Mouse (Mus musculus) lung, embryonic 14.5 days (tissue): ENCODE data around the gene Calu. TPM values are rescaled to one million over a fixed set of nuclear protein-coding genes. Genes with fewer than 3 reads are reported as not detected.

Experiments
- ATAC-seq: fragments of 200-750 bp; cut with Nextera tagmentation; 2 replicates; pipeline ENCODE4 v1.8.0; 2017; ENCODE audit warnings: mild to moderate bottlenecking, moderate TSS enrichment, moderate library complexity; ENCODE audit not compliant: insufficient read depth
- DNase-seq: peaks from one replicate; pipeline ENCODE4 v3.0.0-alpha.2; 2015
- H3K27ac ChIP-seq: fragments of 300-500 bp; sonication (generic); 2 replicates; pipeline ENCODE4 v1.5.1; 2014; ENCODE audit warnings: low read depth, mild to moderate bottlenecking, moderate library complexity
- H3K27me3 ChIP-seq: fragments of 300-500 bp; sonication (generic); 2 replicates; pipeline ENCODE4 v1.6.1; 2014; ENCODE audit warnings: low read length, control low read depth; ENCODE audit not compliant: insufficient read depth
- H3K36me3 ChIP-seq: fragments of 300-500 bp; sonication (generic); 2 replicates; pipeline ENCODE4 v1.6.1; 2014; ENCODE audit warnings: control low read depth; ENCODE audit not compliant: insufficient read depth
- H3K4me1 ChIP-seq: fragments of 300-500 bp; sonication (generic); 2 replicates; pipeline ENCODE4 v1.6.1; 2014; ENCODE audit warnings: antibody characterized with exemption, control low read depth; ENCODE audit not compliant: insufficient read depth
- H3K4me2 ChIP-seq: fragments of 300-500 bp; sonication (generic); 2 replicates; pipeline ENCODE4 v1.6.1; 2014; ENCODE audit warnings: mild to moderate bottlenecking
- H3K4me3 ChIP-seq: fragments of 300-500 bp; sonication (generic); 2 replicates; pipeline ENCODE4 v1.5.1; 2014; ENCODE audit warnings: low read depth, low read length
- H3K9ac ChIP-seq: fragments of 300-500 bp; sonication (generic); 2 replicates; pipeline ENCODE4 v1.6.1; 2014
- H3K9me3 ChIP-seq: fragments of 300-500 bp; sonication (generic); 2 replicates; pipeline ENCODE4 v1.6.1; 2016; ENCODE audit warnings: low read depth, low read length, control low read depth
- CTCF ChIP-seq: IDR thresholded peaks from 2 replicates; pipeline ENCODE4 v1.5.1; 2016; ENCODE audit warnings: antibody characterized with exemption, low read depth
- WGBS: fragments of 180-500 bp; shearing (Covaris S2); extraction: QIAGEN DNeasy Blood & Tissue Kit; methylation state at CpG from one replicate; pipeline ENCODE4 v1.1.7; 2014; 5-methylcytosine and 5-hydroxymethylcytosine counted together
- polyA plus RNA-seq: library from polyadenylated mRNA; unstranded; fragments of >200 nt; fragmentation: Nextera tagmentation; extraction: Ambion mirVana; gene quantifications from 2 replicates; pipeline ENCODE4 v1.2.1, GENCODE M21; 2014

The Calu gene
- polyA plus RNA-seq, 1 experiment from 2014 or later = 451 TPM

DNA sequence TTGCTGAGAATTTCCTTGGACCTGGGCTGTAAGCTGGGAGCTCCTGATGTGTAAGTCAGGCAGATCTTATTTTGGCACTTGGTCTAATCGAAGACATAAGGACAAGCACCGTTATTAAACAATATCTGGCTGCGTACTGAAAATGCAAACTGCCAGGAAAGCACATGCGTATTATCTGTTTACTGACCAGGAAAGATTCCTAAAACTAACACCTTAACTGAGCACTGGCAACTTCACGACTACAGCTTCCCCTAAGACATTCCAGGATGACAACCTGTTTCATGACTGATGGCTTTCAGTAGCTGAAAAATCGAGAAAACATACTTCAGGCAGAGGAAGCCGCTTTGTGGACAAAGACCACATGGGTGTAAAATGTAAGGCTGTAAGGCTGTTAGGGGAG lies 680 bp upstream of the Calu start:
- Histone ChIP-seq H3K4me2 (peak overlapping the region; percentile 80), H3K27me3 (no peaks in the 10 kb centered on the region), H3K9ac (peak overlapping the region; percentile 76), H3K9me3 (no peaks in the 10 kb centered on the region), H3K27ac (peak overlapping the region; percentile 94), H3K4me1 (0 out of 2 replicates have a peak, but pooled peaks cover 3% of the 10 kb centered on the region), H3K36me3 (no peaks in the 10 kb centered on the region), H3K4me3 (peak overlapping the region; percentile 69)
- ATAC-seq (no peak), DNase-seq (no peak)
- WGBS = 20% methylated on average over 7 of the region's 7 CpGs
- no peak for TF ChIP-seq CTCF

DNA sequence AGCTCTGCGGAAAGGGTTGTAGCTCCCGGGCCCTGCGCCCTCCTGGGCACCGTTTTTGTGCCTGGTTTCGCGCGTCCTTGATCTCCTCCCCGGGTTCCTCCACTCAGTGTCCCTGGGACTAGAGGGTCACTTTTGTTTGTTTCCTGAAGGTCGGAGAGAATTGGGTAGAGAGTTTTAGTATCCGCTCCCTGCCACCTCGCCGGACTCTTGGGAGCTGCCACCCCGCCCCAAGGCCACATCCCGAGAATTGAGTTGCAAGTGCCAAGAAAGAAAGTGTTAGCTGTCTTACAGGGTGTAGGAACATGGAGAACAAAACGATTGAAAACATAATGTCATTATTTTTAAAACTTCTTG lies 479 bp downstream of the Calu start:
- H3K4me2 ChIP-seq = peak overlapping the region; percentile 80
- no peaks in the 10 kb centered on the region for H3K27me3 ChIP-seq
- 0 out of 2 replicates have a peak, but pooled peaks cover 3% of the 10 kb centered on the region for H3K4me1 ChIP-seq
- H3K9ac ChIP-seq = peak overlapping the region; percentile 95
- peak overlapping the region; percentile 69 for H3K4me3 ChIP-seq
- TF ChIP-seq CTCF = no peak
- under 1% methylated on average over 15 of the region's 15 CpGs for WGBS
- ATAC-seq = no peak
- DNase-seq = no peak
- peak overlapping the region; percentile 78 for H3K27ac ChIP-seq
- no peaks in the 10 kb centered on the region for H3K9me3 ChIP-seq
- no peaks in the 10 kb centered on the region for H3K36me3 ChIP-seq

DNA sequence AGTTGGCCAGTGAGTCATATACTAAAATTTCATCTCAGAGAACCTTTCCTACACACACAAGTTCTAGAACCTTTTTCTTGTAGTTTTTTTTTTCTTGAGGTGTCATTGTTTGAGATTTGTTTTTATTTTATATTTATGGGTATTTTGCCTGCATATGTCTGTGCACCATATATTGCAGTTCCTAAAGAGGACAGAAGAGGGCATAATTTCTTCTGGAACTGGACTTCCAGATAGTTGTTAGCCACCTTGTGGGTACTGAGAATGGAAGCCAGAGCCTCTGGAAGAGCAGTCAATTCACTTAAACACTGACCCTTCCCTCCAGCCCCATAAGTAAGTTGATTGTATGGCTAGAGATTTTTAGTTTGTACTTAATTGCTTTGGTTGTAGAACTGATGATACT lies 3.7 kb downstream of the Calu start:
- no peaks in the 10 kb centered on the region for H3K9me3 ChIP-seq
- no peak overlapping the region for H3K4me3 ChIP-seq
- no peaks in the 10 kb centered on the region for H3K27me3 ChIP-seq
- ATAC-seq (no peak), DNase-seq (peak; percentile 54)
- H3K27ac ChIP-seq = no peak overlapping the region
- H3K36me3 ChIP-seq = peaks cover 7% of the 10 kb centered on the region
- H3K9ac ChIP-seq = no peak overlapping the region
- peak; percentile 22; the same call in 1 of the 2 replicates for TF ChIP-seq CTCF
- H3K4me1 ChIP-seq = 0 out of 2 replicates have a peak, but pooled peaks cover 3% of the 10 kb centered on the region
- no peak overlapping the region for H3K4me2 ChIP-seq

DNA sequence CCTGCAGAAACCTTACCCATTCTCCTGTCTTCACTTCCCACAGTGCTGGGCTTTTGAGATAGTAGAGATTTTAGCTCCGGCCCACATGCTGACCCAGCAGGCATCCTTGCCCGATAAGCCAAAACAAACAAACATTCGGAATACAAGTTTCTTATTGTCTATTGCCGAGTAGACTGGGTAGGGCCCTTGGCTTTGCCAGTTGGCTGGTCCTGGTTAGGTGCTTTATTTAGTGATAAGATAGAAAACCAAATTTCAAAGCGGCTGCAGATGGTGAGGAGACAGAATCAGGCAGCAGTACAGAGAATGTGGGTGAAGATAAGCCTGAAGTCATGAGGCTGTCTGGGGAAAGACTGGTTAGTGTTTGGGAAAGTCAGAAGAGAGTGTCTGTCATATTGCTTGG lies 4.9 kb downstream of the Calu start:
- no peak overlapping the region for H3K9ac ChIP-seq
- no peak for TF ChIP-seq CTCF
- ATAC-seq (no peak), DNase-seq (no peak)
- WGBS = 28% methylated on average over 5 of the region's 5 CpGs
- H3K4me1 ChIP-seq = no peaks in the 10 kb centered on the region
- no peaks in the 10 kb centered on the region for H3K9me3 ChIP-seq
- no peak overlapping the region for H3K4me3 ChIP-seq
- H3K36me3 ChIP-seq = peaks cover 19% of the 10 kb centered on the region
- 0 out of 2 replicates have a peak overlapping the region, but pooled peaks have one; percentile 1 for H3K4me2 ChIP-seq
- H3K27ac ChIP-seq = no peak overlapping the region
- H3K27me3 ChIP-seq = no peaks in the 10 kb centered on the region

DNA sequence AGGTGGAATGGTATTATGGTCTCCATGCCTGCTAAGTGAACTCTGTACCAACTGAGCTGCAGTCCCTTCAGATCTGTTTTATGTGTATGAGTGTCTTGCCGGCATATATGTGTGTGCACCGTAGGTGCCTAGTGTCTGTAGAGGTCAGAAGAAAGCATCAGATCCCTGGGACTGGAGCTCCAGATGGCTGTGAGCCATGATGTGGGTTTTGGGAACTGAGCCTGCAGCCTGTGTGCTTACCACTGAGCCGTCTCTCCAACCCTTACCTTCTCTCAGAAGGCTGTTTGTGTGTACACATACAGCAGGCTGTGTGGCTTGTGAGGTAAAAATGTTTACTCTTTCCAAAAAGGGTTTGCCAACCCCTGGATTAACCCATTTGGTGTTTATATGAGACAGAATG lies 11.5 kb downstream of the Calu start:
- Histone ChIP-seq H3K27me3 (no peaks in the 10 kb centered on the region), H3K9ac (no peak overlapping the region), H3K4me2 (no peak overlapping the region), H3K4me1 (no peaks in the 10 kb centered on the region), H3K9me3 (no peaks in the 10 kb centered on the region), H3K4me3 (no peak overlapping the region), H3K27ac (no peak overlapping the region), H3K36me3 (peaks cover 66% of the 10 kb centered on the region)
- no peak for DNase-seq
- no peak for TF ChIP-seq CTCF
- ATAC-seq = no peak
- WGBS = 89% methylated on average over 3 of the region's 3 CpGs

DNA sequence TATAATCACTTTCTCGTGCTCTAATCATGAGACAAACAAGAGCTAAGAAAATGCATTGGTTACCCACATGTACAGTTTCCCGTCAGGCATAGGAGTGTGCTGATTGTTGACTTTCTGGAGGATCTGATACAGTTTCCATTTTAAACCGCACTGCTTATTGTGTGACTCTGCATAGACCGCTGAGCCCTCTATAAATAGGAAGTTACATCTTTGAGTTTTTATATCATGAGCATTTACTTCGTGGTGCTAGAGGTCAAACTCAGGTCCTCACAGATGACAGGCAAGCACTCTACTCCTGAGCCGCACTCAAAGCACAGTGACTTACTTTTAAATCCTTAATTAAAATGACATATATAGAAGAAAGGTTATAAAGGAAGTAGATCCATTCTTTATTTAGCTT lies 12.3 kb downstream of the Calu start:
- Histone ChIP-seq H3K27me3 (no peaks in the 10 kb centered on the region), H3K9ac (no peak overlapping the region), H3K4me3 (no peak overlapping the region), H3K4me2 (no peak overlapping the region), H3K27ac (no peak overlapping the region), H3K4me1 (no peaks in the 10 kb centered on the region), H3K36me3 (peaks cover 68% of the 10 kb centered on the region), H3K9me3 (no peaks in the 10 kb centered on the region)
- DNase-seq (no peak), ATAC-seq (no peak)
- 82% methylated on average over 6 of the region's 6 CpGs for WGBS
- TF ChIP-seq CTCF = no peak

DNA sequence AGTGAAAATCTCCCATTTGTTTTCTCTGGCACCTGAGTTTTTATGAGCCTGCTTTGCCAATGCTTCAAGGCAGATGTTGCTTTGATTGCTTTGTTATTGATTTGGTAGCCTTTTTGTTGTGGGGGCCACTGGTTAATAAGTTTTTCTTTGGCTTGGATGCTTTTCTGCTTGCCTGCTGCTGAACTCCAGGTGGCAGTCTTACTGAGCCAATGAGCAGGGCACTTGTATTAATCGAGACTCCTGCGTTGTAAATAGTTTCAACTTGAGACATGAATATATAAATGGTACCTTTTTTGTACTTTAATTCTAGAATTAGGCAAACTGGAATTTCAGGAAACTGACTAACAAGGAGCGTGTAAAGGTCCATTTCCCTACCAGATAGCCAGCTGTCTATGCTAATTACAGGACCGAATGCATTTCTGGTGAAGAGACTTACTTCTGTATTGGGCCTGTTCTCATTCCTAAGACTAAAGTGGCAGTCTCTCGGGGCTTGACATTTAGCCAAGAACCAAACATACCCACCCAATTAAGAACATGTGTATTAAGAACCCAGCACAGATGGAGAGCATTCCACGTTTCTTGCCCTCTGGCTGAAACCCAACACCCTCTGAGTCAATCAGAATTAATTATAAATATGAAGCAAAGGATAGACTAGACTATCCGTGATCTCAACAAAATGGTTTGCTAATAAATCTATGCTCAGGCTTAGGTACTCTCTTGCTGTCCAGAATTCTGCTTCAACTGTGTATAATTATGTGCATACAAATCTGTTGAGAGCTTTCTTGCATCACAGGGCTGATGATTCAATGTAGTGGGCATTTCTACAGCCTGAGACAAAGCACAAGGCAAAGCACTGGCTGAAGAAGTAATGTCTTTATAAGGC lies 14.6 kb downstream of the Calu start:
- no peak overlapping the region for H3K4me3 ChIP-seq
- no peak for ATAC-seq
- H3K9ac ChIP-seq = no peak overlapping the region
- no peak overlapping the region for H3K27ac ChIP-seq
- peaks cover 75% of the 10 kb centered on the region for H3K36me3 ChIP-seq
- no peak overlapping the region for H3K4me2 ChIP-seq
- peak; percentile 34; the same call in 1 of the 2 replicates for TF ChIP-seq CTCF
- DNase-seq = no peak
- WGBS = 70% methylated on average over 7 of the region's 7 CpGs
- H3K9me3 ChIP-seq = no peaks in the 10 kb centered on the region
- H3K27me3 ChIP-seq = no peaks in the 10 kb centered on the region
- H3K4me1 ChIP-seq = no peaks in the 10 kb centered on the region
